Mouse (Mus musculus): ENCODE data around the gene Asah2.

GRCm38 (mm10) chr19:31956359-31956758 lies 151.7 kb downstream of the Asah2 start:
- TF ChIP-seq CTCF (IDR thresholded peaks at IDR 0.05; ENCODE audit: low read depth) = no peak
- TF ChIP-seq EP300 (IDR thresholded peaks at IDR 0.05; ENCODE audit: low read depth) = no peak

Measured in heart, postnatal 0 days (tissue).